Mouse (Mus musculus) heart, postnatal 10 days (tissue): ENCODE measurements around the gene Camkv. TPM values are rescaled to one million over a fixed set of nuclear protein-coding genes. Genes with fewer than 3 reads are reported as not detected.
A peak's percentile ranks its signal among the peaks of the same experiment; 100 is the strongest.

Source experiments
- DNase-seq, 2 experiments: peaks; one replicate each; pipeline ENCODE4 v3.0.0; 2021
- intact Hi-C: fragments of 180-260 bp; cut with DNase I; formaldehyde crosslinking; loops from one replicate; pipeline ENCODE4 v1.15.1; 2025
- total RNA-seq, 2 experiments: library from RNA; stranded (reverse); gene quantifications; 2 replicates each; pipeline ENCODE4 v1.2.3; 2021

The Camkv gene
- total RNA-seq, 2 experiments from 2014 or later: 0.14 to 0.37 TPM

- intact Hi-C loops: no loop called here
These were observed 25.5 kb downstream of the Camkv start for GRCm38 (mm10) chr9:107960928-107961327.

GRCm38 (mm10) chr9:107961351-107961762 lies 25.9 kb downstream of the Camkv start:
- no peak for DNase-seq
- intact Hi-C loops: no loop called here

More at GRCm38 (mm10) chr9:107960928-107961327, 25.5 kb downstream of the Camkv start:
- no peak for DNase-seq

GRCm38 (mm10) chr9:107961881-107962280 lies 26.4 kb downstream of the Camkv start:
- intact Hi-C loops: loop anchor here (1.0 kb wide), 1 partner anchor 58 kb away; no protein-coding TSS in a partner anchor
- peak; percentile 54 to 59 for DNase-seq

GRCm38 (mm10) chr9:107962916-107963315 lies 27.4 kb downstream of the Camkv start:
- intact Hi-C loops: loop anchor here (1.0 kb wide), 3 partner anchors 23 to 102 kb away; no protein-coding TSS in a partner anchor
- no peak for DNase-seq

- DNase-seq: peak; percentile 90 to 93
- intact Hi-C loops: loop anchor here (1.0 kb wide), 3 partner anchors 23 to 102 kb away; partner anchors contain the start of gene Gmppb
These were observed 28.2 kb downstream of the Camkv start for GRCm38 (mm10) chr9:107963700-107964099.

- intact Hi-C loops: loop anchor here (1.0 kb wide), 1 partner anchor 85 kb away; the partner anchor contains the start of gene Gmppb
- DNase-seq: no peak
These were observed 29.2 kb downstream of the Camkv start for GRCm38 (mm10) chr9:107964681-107965080.

GRCm38 (mm10) chr9:107966676-107967075 lies 31.2 kb downstream of the Camkv start:
- no peak for DNase-seq
- intact Hi-C loops: loop anchor here (1.0 kb wide), 1 partner anchor 16 kb away; no protein-coding TSS in a partner anchor

GRCm38 (mm10) chr9:107967437-107967836 lies 32.0 kb downstream of the Camkv start:
- DNase-seq: no peak
- intact Hi-C loops: no loop called here

GRCm38 (mm10) chr9:107968531-107968930 lies 33.1 kb downstream of the Camkv start:
- intact Hi-C loops: no loop called here
- no peak for DNase-seq

GRCm38 (mm10) chr9:107970311-107970710 lies 34.8 kb downstream of the Camkv start:
- intact Hi-C loops: no loop called here
- no peak for DNase-seq

GRCm38 (mm10) chr9:107971690-107972541 lies 36.4 kb downstream of the Camkv start:
- intact Hi-C loops: no loop called here
- peak; percentile 32 to 55 for DNase-seq

- no peak for DNase-seq
These were observed 39.2 kb downstream of the Camkv start for GRCm38 (mm10) chr9:107974491-107975171.

GRCm38 (mm10) chr9:107975399-107976386 lies 40.2 kb downstream of the Camkv start, which contains the start of gene Uba7:
Gene Uba7 (plus strand): TSS chr9:107975505.
- peak; percentile 67 to 69 for DNase-seq
- intact Hi-C loops: no loop called here

More at GRCm38 (mm10) chr9:107974491-107975171, 39.2 kb downstream of the Camkv start:
- intact Hi-C loops: no loop called here

- intact Hi-C loops: no loop called here
These were observed 43.3 kb downstream of the Camkv start for GRCm38 (mm10) chr9:107978815-107979214.

GRCm38 (mm10) chr9:107981684-107982605 lies 46.5 kb downstream of the Camkv start:
- DNase-seq: peak; percentile 55 to 59
- intact Hi-C loops: loop anchor here (1.0 kb wide), 1 partner anchor 16 kb away; no protein-coding TSS in a partner anchor

More at GRCm38 (mm10) chr9:107978815-107979214, 43.3 kb downstream of the Camkv start:
- no peak for DNase-seq

GRCm38 (mm10) chr9:107982681-107983346 lies 47.3 kb downstream of the Camkv start, which contains the start of gene Gm20661:
Gene Gm20661 (plus strand): TSS chr9:107983058.
- peak; percentile 86 to 88 for DNase-seq
- intact Hi-C loops: loop anchor here (1.0 kb wide), 1 partner anchor 17 kb away; no protein-coding TSS in a partner anchor

GRCm38 (mm10) chr9:107983421-107983890 lies 48.0 kb downstream of the Camkv start:
- peak; percentile 92 to 94 for DNase-seq
- intact Hi-C loops: no loop called here
